Mouse (Mus musculus): ENCODE measurements around the gene Fpr-rs3.

The Fpr-rs3 gene

GRCm38 (mm10) chr17:20624777-20625176, at the start of gene Fpr-rs3:
Fpr-rs3 (minus strand) TSS chr17:20624877.
- DNase-seq (ENCODE audit: low read depth): no peak

DNA sequence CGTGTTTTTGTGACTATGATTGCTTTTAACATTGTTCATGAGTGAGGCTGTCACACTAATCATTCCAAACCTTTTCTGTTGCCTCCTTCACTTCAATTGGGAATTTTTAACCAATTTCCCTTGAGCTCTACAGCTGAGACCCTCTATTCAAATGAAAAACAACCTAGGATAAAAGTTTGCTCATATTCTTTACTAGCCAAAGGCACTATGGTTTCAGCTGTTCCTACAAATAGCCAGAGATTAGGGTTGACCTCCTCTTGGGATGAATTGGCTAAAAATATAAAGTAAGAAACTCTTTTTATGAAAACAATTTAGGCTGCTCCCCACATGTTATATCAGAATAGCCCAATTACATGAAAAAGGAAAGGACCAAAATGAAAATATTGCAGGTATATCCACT, 28.4 kb downstream of the Fpr-rs3 start, which contains the start of gene Vmn2r110:
TSS of gene Vmn2r110 (minus strand) at position 101 of the 400 bp plus-strand sequence.
- DNase-seq (ENCODE audit: low read depth): no peak
